Mouse (Mus musculus): ENCODE data around the gene Klhdc7b. TPM values are rescaled to one million over a fixed set of nuclear protein-coding genes. Genes with fewer than 3 reads are reported as not detected.
A peak's percentile ranks its signal among the peaks of the same experiment; 100 is the strongest.

The Klhdc7b gene
- polyA plus RNA-seq, 1 experiment from 2014 or later = not detected

DNA sequence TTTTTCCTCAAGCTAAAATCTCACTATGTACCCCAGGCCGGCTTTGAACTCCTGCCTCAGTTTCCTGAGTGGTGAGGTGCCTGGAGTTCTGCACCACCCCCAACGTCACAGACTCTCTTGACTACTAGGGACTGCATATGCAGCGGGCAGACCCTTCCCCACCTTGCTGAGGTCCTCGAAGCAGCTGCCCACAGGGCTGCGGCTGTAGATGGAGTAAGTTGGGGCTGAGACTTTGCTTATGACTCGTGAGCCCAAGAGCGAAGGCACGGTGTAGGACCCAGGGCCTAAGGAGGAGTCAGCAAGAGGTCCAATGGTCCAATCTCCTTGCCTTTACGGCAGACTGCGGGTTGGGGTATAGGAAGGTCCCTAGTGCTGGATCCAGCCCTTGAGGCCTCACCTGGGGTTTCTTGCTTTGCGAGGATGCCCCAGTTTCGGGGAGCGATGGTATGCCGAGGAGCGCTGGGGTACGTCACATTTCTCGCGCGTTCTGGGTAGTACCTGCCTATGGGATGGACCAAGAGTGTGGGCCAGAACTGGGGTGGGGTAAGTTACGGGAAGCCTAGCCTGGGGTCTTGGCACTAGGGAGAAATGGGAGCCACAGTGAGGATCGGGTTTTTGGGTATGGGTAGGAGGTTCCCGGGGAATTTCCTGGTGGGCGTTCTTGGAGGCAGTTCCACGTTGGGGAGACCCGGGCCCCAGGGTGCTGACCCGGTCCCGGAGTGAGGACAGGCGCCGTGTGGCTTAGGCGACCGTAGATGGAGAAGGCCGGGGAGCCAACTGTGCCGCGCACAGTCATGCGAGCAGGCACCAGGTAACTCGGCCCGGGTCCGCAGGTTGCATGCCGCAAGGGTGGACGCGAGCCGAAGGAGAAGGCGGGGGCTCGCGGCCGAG, 6.5 kb upstream of the Klhdc7b start:
- no peaks in the 10 kb centered on the region for H3K36me3 ChIP-seq (ENCODE audit: control insufficient read depth, insufficient read depth)
- H3K4me2 ChIP-seq (ENCODE audit: low read depth, low read length) = peak overlapping the region; percentile 71
- H3K27ac ChIP-seq (ENCODE audit: low read length) = no peak overlapping the region
- no peaks in the 10 kb centered on the region for H3K9me3 ChIP-seq (replicated peaks; ENCODE audit: control insufficient read depth, low read length)
- 19% methylated on average over 46 of the region's 46 CpGs for WGBS (ENCODE audit: insufficient replicate concordance)
- H3K9ac ChIP-seq (ENCODE audit: low read depth, low read length) = peak overlapping the region; percentile 45; the same call in 1 of the 2 replicates
- peaks cover 34% of the 10 kb centered on the region for H3K27me3 ChIP-seq (ENCODE audit: control insufficient read depth, insufficient read depth, low read depth, low read length)
- ATAC-seq (ENCODE audit: low read depth) = no peak
- H3K4me1 ChIP-seq (ENCODE audit: control insufficient read depth, low read depth, low read length) = peaks cover 29% of the 10 kb centered on the region
- peak overlapping the region; percentile 52 for H3K4me3 ChIP-seq (ENCODE audit: low read depth, low read length)

- peaks cover 28% of the 10 kb centered on the region for H3K4me1 ChIP-seq (ENCODE audit: control insufficient read depth, low read depth, low read length)
- peak within 1 kb of the TSS; percentile 52 for H3K4me3 ChIP-seq (ENCODE audit: low read depth, low read length)
- no peaks in the 10 kb centered on the region for H3K9me3 ChIP-seq (replicated peaks; ENCODE audit: control insufficient read depth, low read length)
- H3K27me3 ChIP-seq (ENCODE audit: control insufficient read depth, insufficient read depth, low read depth, low read length) = peaks cover 34% of the 10 kb centered on the region
- no peaks in the 10 kb centered on the region for H3K36me3 ChIP-seq (ENCODE audit: control insufficient read depth, insufficient read depth)
- H3K27ac ChIP-seq (ENCODE audit: low read length) = no peak within 1 kb of the TSS
- H3K4me2 ChIP-seq (ENCODE audit: low read depth, low read length) = peak within 1 kb of the TSS; percentile 71
- WGBS (ENCODE audit: insufficient replicate concordance) = under 1% methylated on average over 33 of the region's 33 CpGs
- peak within 1 kb of the TSS; percentile 45 for H3K9ac ChIP-seq (ENCODE audit: low read depth, low read length)
- peak; percentile 16; the same call in 1 of the 2 replicates for ATAC-seq (ENCODE audit: low read depth)
These were observed 5.8 kb upstream of the Klhdc7b start, which contains the start of gene Odf3b for GRCm38 (mm10) chr15:89378831-89379401. Gene Odf3b, minus strand, starts transcription at chr15:89379282.

- Histone ChIP-seq H3K36me3 (ENCODE audit: control insufficient read depth, insufficient read depth) (no peaks in the 10 kb centered on the region), H3K9ac (ENCODE audit: low read depth, low read length) (0 out of 2 replicates have a peak overlapping the region, but pooled peaks have one; percentile 11), H3K27me3 (ENCODE audit: control insufficient read depth, insufficient read depth, low read depth, low read length) (peaks cover 34% of the 10 kb centered on the region), H3K9me3 (replicated peaks; ENCODE audit: control insufficient read depth, low read length) (no peaks in the 10 kb centered on the region), H3K4me1 (ENCODE audit: control insufficient read depth, low read depth, low read length) (peaks cover 23% of the 10 kb centered on the region), H3K27ac (ENCODE audit: low read length) (no peak overlapping the region), H3K4me3 (ENCODE audit: low read depth, low read length) (peak overlapping the region; percentile 52), H3K4me2 (ENCODE audit: low read depth, low read length) (peak overlapping the region; percentile 71)
- WGBS (ENCODE audit: insufficient replicate concordance) = 7% methylated on average over 10 of the region's 10 CpGs
- ATAC-seq (ENCODE audit: low read depth) = peak; percentile 63
These were observed 5.3 kb upstream of the Klhdc7b start for GRCm38 (mm10) chr15:89379429-89379828.

GRCm38 (mm10) chr15:89387127-89387526, 2.4 kb downstream of the Klhdc7b start:
- no peaks in the 10 kb centered on the region for H3K27me3 ChIP-seq (ENCODE audit: control insufficient read depth, insufficient read depth, low read depth, low read length)
- no peaks in the 10 kb centered on the region for H3K36me3 ChIP-seq (ENCODE audit: control insufficient read depth, insufficient read depth)
- no peak for ATAC-seq (ENCODE audit: low read depth)
- H3K9me3 ChIP-seq (replicated peaks; ENCODE audit: control insufficient read depth, low read length) = no peaks in the 10 kb centered on the region
- 35% methylated on average over 12 of the region's 12 CpGs for WGBS (ENCODE audit: insufficient replicate concordance)
- H3K9ac ChIP-seq (ENCODE audit: low read depth, low read length) = no peak overlapping the region
- no peak overlapping the region for H3K4me3 ChIP-seq (ENCODE audit: low read depth, low read length)
- H3K4me1 ChIP-seq (ENCODE audit: control insufficient read depth, low read depth, low read length) = no peaks in the 10 kb centered on the region
- H3K4me2 ChIP-seq (ENCODE audit: low read depth, low read length) = no peak overlapping the region
- no peak overlapping the region for H3K27ac ChIP-seq (ENCODE audit: low read length)

DNA sequence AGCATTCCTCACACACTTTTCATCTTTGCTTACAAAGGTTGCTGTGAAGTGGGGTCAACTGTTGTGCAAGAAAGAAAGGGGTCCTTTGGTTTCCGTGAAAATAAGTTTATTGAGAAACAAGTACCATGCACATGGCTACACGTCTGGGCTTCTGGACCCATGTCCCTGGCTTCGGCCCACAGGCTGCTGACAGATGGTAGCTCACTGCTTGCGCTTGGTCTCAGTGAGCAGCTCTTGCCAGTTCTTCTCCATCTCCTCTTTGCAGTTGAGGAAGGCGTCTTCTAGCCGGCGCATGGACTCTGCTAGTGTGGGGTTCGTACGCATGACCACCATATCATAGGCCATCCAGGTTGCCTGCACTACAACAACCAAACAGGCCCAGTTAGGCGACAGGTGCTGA, 5.4 kb downstream of the Klhdc7b start:
- Histone ChIP-seq H3K27ac (ENCODE audit: low read length) (no peak overlapping the region), H3K9me3 (replicated peaks; ENCODE audit: control insufficient read depth, low read length) (no peaks in the 10 kb centered on the region), H3K4me3 (ENCODE audit: low read depth, low read length) (no peak overlapping the region), H3K27me3 (ENCODE audit: control insufficient read depth, insufficient read depth, low read depth, low read length) (no peaks in the 10 kb centered on the region), H3K4me1 (ENCODE audit: control insufficient read depth, low read depth, low read length) (no peaks in the 10 kb centered on the region), H3K36me3 (ENCODE audit: control insufficient read depth, insufficient read depth) (no peaks in the 10 kb centered on the region), H3K4me2 (ENCODE audit: low read depth, low read length) (no peak overlapping the region), H3K9ac (ENCODE audit: low read depth, low read length) (no peak overlapping the region)
- ATAC-seq (ENCODE audit: low read depth) = no peak
- 78% methylated on average over 10 of the region's 10 CpGs for WGBS (ENCODE audit: insufficient replicate concordance)

GRCm38 (mm10) chr15:89396883-89397282, 12.2 kb downstream of the Klhdc7b start:
- WGBS (ENCODE audit: insufficient replicate concordance) = 60% methylated on average over 4 of the region's 4 CpGs
- no peaks in the 10 kb centered on the region for H3K9me3 ChIP-seq (replicated peaks; ENCODE audit: control insufficient read depth, low read length)
- no peak overlapping the region for H3K4me2 ChIP-seq (ENCODE audit: low read depth, low read length)
- no peaks in the 10 kb centered on the region for H3K36me3 ChIP-seq (ENCODE audit: control insufficient read depth, insufficient read depth)
- ATAC-seq (ENCODE audit: low read depth) = peak; percentile 84
- no peak overlapping the region for H3K27ac ChIP-seq (ENCODE audit: low read length)
- H3K9ac ChIP-seq (ENCODE audit: low read depth, low read length) = no peak overlapping the region
- no peaks in the 10 kb centered on the region for H3K27me3 ChIP-seq (ENCODE audit: control insufficient read depth, insufficient read depth, low read depth, low read length)
- no peak overlapping the region for H3K4me3 ChIP-seq (ENCODE audit: low read depth, low read length)
- no peaks in the 10 kb centered on the region; the same call in 1 of the 2 replicates for H3K4me1 ChIP-seq (ENCODE audit: control insufficient read depth, low read depth, low read length)

- H3K4me3 ChIP-seq (ENCODE audit: low read depth, low read length) = no peak overlapping the region
- H3K9ac ChIP-seq (ENCODE audit: low read depth, low read length) = no peak overlapping the region
- H3K27ac ChIP-seq (ENCODE audit: low read length) = no peak overlapping the region
- no peaks in the 10 kb centered on the region; the same call in 1 of the 2 replicates for H3K4me1 ChIP-seq (ENCODE audit: control insufficient read depth, low read depth, low read length)
- ATAC-seq (ENCODE audit: low read depth) = no peak
- WGBS (ENCODE audit: insufficient replicate concordance) = 60% methylated on average over 2 of the region's 2 CpGs
- H3K36me3 ChIP-seq (ENCODE audit: control insufficient read depth, insufficient read depth) = no peaks in the 10 kb centered on the region
- no peak overlapping the region for H3K4me2 ChIP-seq (ENCODE audit: low read depth, low read length)
- H3K27me3 ChIP-seq (ENCODE audit: control insufficient read depth, insufficient read depth, low read depth, low read length) = no peaks in the 10 kb centered on the region
- no peaks in the 10 kb centered on the region for H3K9me3 ChIP-seq (replicated peaks; ENCODE audit: control insufficient read depth, low read length)
These were observed 13.4 kb downstream of the Klhdc7b start for GRCm38 (mm10) chr15:89398146-89398545.

DNA sequence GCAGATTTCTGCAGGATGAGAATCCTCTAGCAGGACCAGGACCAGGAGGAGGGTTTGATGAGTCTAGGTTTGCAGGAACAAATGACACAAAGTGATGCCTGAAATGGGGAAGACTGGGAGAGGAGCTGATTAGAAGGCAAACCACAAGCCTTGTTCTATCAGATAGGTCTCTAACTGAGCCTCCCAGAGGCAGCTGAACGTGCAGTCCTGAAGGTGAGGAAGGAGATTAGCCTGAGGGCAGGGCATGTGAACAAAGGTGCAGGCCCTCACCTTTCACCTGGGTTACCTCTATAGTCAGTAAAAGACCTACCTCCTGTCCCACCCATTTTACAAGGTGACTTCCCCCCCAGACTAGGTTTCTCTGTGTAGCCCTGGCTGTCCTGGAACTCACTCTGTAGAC, 15.0 kb downstream of the Klhdc7b start:
- H3K4me1 ChIP-seq (ENCODE audit: control insufficient read depth, low read depth, low read length) = no peaks in the 10 kb centered on the region; the same call in 1 of the 2 replicates
- H3K9me3 ChIP-seq (replicated peaks; ENCODE audit: control insufficient read depth, low read length) = no peaks in the 10 kb centered on the region
- 29% methylated on average over 1 of the region's 1 CpGs for WGBS (ENCODE audit: insufficient replicate concordance)
- H3K36me3 ChIP-seq (ENCODE audit: control insufficient read depth, insufficient read depth) = no peaks in the 10 kb centered on the region
- H3K27me3 ChIP-seq (ENCODE audit: control insufficient read depth, insufficient read depth, low read depth, low read length) = no peaks in the 10 kb centered on the region
- no peak overlapping the region for H3K4me3 ChIP-seq (ENCODE audit: low read depth, low read length)
- no peak overlapping the region for H3K4me2 ChIP-seq (ENCODE audit: low read depth, low read length)
- ATAC-seq (ENCODE audit: low read depth) = no peak
- no peak overlapping the region for H3K27ac ChIP-seq (ENCODE audit: low read length)
- no peak overlapping the region for H3K9ac ChIP-seq (ENCODE audit: low read depth, low read length)

- no peak overlapping the region for H3K9ac ChIP-seq (ENCODE audit: low read depth, low read length)
- H3K27me3 ChIP-seq (ENCODE audit: control insufficient read depth, insufficient read depth, low read depth, low read length) = no peaks in the 10 kb centered on the region
- no peaks in the 10 kb centered on the region for H3K36me3 ChIP-seq (ENCODE audit: control insufficient read depth, insufficient read depth)
- H3K27ac ChIP-seq (ENCODE audit: low read length) = no peak overlapping the region
- 74% methylated on average over 1 of the region's 1 CpGs for WGBS (ENCODE audit: insufficient replicate concordance)
- no peaks in the 10 kb centered on the region for H3K9me3 ChIP-seq (replicated peaks; ENCODE audit: control insufficient read depth, low read length)
- H3K4me3 ChIP-seq (ENCODE audit: low read depth, low read length) = no peak overlapping the region
- ATAC-seq (ENCODE audit: low read depth) = no peak
- H3K4me2 ChIP-seq (ENCODE audit: low read depth, low read length) = no peak overlapping the region
- H3K4me1 ChIP-seq (ENCODE audit: control insufficient read depth, low read depth, low read length) = no peaks in the 10 kb centered on the region
These were observed 17.8 kb downstream of the Klhdc7b start for GRCm38 (mm10) chr15:89402471-89402870.

All from liver, embryonic 16.5 days (tissue).